Mouse (Mus musculus) spleen, adult 2 months (tissue): ENCODE data around the gene Reep6. TPM values are rescaled to one million over a fixed set of nuclear protein-coding genes. Genes with fewer than 3 reads are reported as not detected.

Experiments
- DNase-seq, 2 experiments: peaks; one replicate each; pipeline versions ENCODE4 v3.0.0 to v3.0.0-alpha.2; 2012 to 2021; ENCODE audit warnings: low spot score in 2 of 2, low read depth in 1 of 2
- H3K27ac ChIP-seq: fragments of 200-500 bp; 2 replicates; pipeline ENCODE4 v1.5.1; 2012; ENCODE audit warnings: low read length, inconsistent platforms; ENCODE audit not compliant: insufficient read depth
- H3K27me3 ChIP-seq: fragments of 200-500 bp; 2 replicates; pipeline ENCODE4 v1.6.1; 2012; ENCODE audit warnings: mild to moderate bottlenecking, moderate library complexity, low read length, inconsistent platforms; ENCODE audit not compliant: control insufficient read depth, insufficient read depth
- H3K36me3 ChIP-seq: fragments of 200-500 bp; 2 replicates; pipeline ENCODE4 v1.6.1; 2012; ENCODE audit warnings: mild to moderate bottlenecking, low read length, inconsistent platforms; ENCODE audit not compliant: control insufficient read depth, insufficient read depth
- H3K4me1 ChIP-seq: fragments of 200-500 bp; 2 replicates; pipeline ENCODE4 v1.6.1; 2011; ENCODE audit warnings: inconsistent platforms; ENCODE audit not compliant: control insufficient read depth, insufficient read depth, insufficient read length
- H3K4me3 ChIP-seq: fragments of 200-500 bp; 2 replicates; pipeline ENCODE4 v1.5.1; 2011; ENCODE audit warnings: mild to moderate bottlenecking, inconsistent platforms; ENCODE audit not compliant: insufficient read depth, insufficient read length; ENCODE audit errors: extremely low read depth
- CTCF ChIP-seq: fragments of 200-500 bp; IDR thresholded peaks from 2 replicates; pipeline ENCODE4 v1.5.1; 2011; ENCODE audit warnings: mild to moderate bottlenecking, inconsistent platforms; ENCODE audit not compliant: insufficient read depth, insufficient read length, insufficient replicate concordance; ENCODE audit errors: extremely low read depth
- POLR2A ChIP-seq: fragments of 200-500 bp; IDR thresholded peaks from 2 replicates; pipeline ENCODE4 v1.6.1; 2011; ENCODE audit warnings: low read depth, low read length, inconsistent platforms
- WGBS: fragments of 180-500 bp; shearing (Covaris S2); methylation state at CpG from one replicate; pipeline ENCODE4 v1.1.7; 2018; 5-methylcytosine and 5-hydroxymethylcytosine counted together
- polyA plus RNA-seq: library from polyadenylated mRNA; depleted of rRNA; stranded (reverse); fragments of >200 nt; gene quantifications from 2 replicates; pipeline ENCODE4 v1.2.3, GENCODE M21; 2012

Gene Reep6
- polyA plus RNA-seq, 1 experiment: 2.1 TPM

DNA sequence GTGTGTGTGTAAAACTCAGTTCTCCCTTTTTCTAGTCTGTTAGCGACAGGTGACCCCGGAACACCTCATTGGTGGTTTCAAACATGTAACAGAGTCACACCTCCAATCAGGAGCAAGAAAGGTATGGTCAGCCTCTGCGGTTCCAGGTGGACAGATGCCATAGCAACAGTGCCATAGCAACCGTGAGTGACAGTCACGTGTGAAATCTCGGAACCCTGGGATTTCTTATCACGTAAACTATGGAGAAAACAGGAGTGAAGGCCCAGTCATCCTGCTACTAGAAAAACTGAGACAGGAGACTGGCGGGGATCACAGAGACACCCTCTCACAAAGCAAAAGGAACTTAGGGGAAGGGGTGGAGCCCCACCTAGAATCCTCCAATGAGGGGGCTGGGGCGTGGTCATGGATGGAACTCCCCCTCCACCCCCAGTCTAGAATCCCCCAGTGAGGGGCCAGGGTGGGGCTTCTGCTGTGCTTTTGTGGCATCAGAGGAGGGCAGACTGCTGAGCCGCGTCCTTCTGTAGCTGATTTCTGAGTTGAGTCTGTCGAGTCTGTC is 41.7 kb downstream of the Reep6 start:
- Histone ChIP-seq H3K4me3 (peak overlapping the region; percentile 21; the same call in 1 of the 2 replicates), H3K4me1 (no peaks in the 10 kb centered on the region), H3K27ac (no peak overlapping the region), H3K36me3 (no peaks in the 10 kb centered on the region), H3K27me3 (no peaks in the 10 kb centered on the region; the same call in 1 of the 2 replicates)
- 6% methylated on average over 12 of the region's 12 CpGs for WGBS
- peak; percentile 73 to 76 for DNase-seq
- no peak for TF ChIP-seq CTCF
- no peak for TF ChIP-seq POLR2A

DNA sequence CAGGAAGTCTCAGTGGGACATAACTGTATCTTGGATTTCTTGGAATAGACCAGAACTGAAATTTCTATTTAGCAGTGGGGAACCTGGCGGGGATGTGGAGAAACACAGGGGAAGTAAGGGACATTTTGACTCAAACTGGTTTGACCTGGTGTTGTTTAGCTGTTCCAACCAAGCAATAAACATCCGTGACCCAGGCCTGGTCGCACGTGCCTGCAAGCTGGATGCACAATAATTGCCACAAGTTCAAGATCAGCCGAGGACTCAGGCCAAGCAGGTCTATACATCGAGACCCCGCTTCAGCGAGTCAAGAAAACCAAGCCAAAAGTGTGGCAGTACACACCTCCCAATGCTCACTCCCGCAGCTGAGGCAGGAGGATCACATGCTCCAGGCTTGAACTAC is 42.2 kb downstream of the Reep6 start:
- TF ChIP-seq POLR2A: no peak
- no peak for TF ChIP-seq CTCF
- H3K36me3 ChIP-seq: no peaks in the 10 kb centered on the region
- H3K27me3 ChIP-seq: no peaks in the 10 kb centered on the region; the same call in 1 of the 2 replicates
- WGBS: 61% methylated on average over 9 of the region's 9 CpGs
- H3K4me1 ChIP-seq: no peaks in the 10 kb centered on the region
- no peak overlapping the region for H3K27ac ChIP-seq
- no peak for DNase-seq
- H3K4me3 ChIP-seq: no peak overlapping the region

DNA sequence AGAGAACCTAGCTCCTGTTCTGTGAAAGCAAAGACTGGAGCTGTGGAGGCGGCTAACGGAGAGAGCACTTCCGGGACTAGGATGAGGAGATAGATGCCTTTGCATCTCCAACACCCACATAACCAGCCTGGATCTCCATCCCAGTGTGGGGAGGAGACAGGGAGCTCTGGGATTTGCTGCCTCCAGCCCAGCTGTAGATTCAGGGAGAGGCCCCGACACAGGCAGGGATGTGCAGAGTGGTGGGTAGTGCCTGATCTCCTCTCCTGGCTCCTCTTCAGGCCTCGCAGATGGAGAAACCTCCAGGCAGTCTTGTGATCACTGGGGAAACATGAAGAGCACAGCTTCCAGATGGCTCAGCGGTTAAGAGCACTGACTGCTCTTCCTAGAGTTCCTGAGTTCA is 43.0 kb downstream of the Reep6 start:
- TF ChIP-seq POLR2A (no peak), CTCF (no peak)
- H3K36me3 ChIP-seq: no peaks in the 10 kb centered on the region
- 91% methylated on average over 6 of the region's 6 CpGs for WGBS

DNA sequence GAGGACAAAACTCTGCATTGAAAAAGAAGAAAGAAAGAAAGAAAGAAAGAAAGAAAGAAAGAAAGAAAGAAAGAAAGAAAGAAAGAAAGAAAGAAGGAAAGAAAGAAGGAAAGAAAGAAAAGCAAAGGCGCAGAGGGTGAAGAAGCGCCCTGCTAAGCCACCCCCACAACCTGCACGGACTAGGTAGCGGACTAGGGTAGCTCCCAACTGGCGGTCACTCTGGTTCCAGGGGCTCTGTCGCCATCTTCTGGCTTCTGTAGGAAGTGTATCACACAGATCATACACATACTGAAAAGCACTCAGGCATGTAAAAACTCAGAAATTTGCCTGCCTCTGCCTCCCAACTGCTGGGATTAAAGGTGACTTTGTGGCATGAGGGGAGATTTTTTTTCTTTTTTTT is 44.3 kb downstream of the Reep6 start:
- H3K4me3 ChIP-seq: no peak overlapping the region
- H3K27me3 ChIP-seq: no peaks in the 10 kb centered on the region
- TF ChIP-seq POLR2A (no peak), CTCF (no peak)
- no peaks in the 10 kb centered on the region for H3K36me3 ChIP-seq
- DNase-seq: peak in 1 of 2 experiments; percentile 75
- WGBS: 49% methylated on average over 6 of the region's 6 CpGs
- H3K4me1 ChIP-seq: no peaks in the 10 kb centered on the region
- H3K27ac ChIP-seq: no peak overlapping the region

More for the DNA sequence above, 43.0 kb downstream of the Reep6 start:
- no peak for DNase-seq
- H3K27ac ChIP-seq: no peak overlapping the region
- H3K4me3 ChIP-seq: no peak overlapping the region
- H3K4me1 ChIP-seq: no peaks in the 10 kb centered on the region
- H3K27me3 ChIP-seq: no peaks in the 10 kb centered on the region

DNA sequence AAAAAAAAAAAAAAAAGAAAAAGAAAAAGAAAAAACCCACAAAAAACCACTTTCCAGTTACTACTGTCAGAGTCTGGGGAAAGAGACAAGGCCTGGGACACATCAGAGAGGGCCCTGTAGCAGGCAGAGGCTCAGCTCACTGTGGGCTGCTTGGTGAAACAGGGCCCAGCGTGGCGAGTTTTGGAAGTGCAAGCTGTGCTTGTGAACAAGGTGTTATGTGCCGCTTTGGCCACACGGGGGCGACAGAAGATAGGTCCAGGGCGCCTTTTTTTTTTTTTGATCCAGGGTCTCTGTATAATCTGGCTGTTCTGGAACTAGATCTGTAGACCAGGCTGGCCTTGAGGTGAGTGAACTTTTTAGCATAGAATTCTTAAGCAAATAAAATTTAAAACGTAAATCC is 46.4 kb downstream of the Reep6 start:
- Histone ChIP-seq H3K27me3 (no peaks in the 10 kb centered on the region), H3K27ac (no peak overlapping the region), H3K36me3 (peaks cover 1% of the 10 kb centered on the region), H3K4me1 (no peaks in the 10 kb centered on the region), H3K4me3 (no peak overlapping the region)
- TF ChIP-seq CTCF: peak; percentile 95
- TF ChIP-seq POLR2A: no peak
- peak; percentile 86 to 87 for DNase-seq
- WGBS: 2% methylated on average over 7 of the region's 7 CpGs

DNA sequence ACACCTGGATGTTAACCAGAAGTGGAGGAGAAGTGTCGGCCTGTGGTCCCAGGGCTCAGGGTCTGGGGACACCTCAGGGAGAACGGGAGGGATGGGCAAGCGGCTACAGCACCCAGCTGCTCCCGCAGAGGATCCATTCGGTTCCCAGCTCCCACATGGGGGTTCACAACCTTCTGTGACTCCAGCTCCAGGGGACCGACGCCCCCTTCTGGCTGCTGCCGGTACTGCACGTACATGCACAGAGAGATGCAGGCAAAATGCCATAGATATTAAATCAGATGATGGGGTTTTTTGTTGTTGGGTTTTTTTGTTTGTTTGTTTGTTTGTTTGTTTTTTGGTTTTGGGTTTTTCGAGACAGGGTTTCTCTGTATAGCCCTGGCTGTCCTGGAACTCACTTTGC is 48.0 kb downstream of the Reep6 start:
- Histone ChIP-seq H3K27me3 (no peaks in the 10 kb centered on the region), H3K4me1 (no peaks in the 10 kb centered on the region), H3K27ac (no peak overlapping the region), H3K36me3 (peaks cover 13% of the 10 kb centered on the region), H3K4me3 (no peak overlapping the region)
- 54% methylated on average over 10 of the region's 10 CpGs for WGBS
- DNase-seq: no peak
- TF ChIP-seq CTCF: peak; percentile 57; the same call in 1 of the 2 replicates
- no peak for TF ChIP-seq POLR2A

DNA sequence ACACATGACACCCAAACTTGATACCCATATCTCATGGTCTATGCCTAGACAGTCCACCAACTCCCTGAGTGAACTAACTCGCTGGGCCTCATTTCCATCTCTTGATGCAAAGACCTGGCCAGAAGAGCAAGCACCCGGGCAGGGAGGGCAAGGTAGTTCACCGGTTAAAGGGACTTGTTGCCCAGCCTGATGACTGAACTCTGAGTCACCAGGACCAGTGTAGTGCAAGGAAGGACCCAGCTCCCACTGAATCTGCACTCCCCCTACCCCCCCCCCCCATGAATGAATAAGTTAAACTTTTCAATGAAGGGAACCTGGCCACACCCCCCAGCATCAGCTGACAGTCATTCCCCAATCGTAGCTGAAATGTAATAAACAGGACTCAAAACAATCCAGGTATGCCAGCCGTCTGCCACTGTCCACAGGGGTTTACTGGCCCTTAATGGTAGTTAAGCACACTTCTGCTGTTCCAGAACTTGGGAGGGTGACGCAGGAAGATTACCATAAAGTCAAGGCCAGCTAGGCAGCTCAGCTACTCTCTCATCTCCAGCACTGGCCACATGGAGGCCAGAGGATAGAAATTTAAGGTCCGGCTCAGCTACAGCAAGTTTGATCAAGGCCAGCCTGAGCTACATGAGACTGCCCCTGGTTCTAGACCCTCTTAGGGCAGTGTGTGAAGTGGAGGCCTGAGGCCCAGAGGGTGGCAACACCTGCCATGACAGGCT is 53.0 kb downstream of the Reep6 start:
- Histone ChIP-seq H3K4me3 (no peak overlapping the region), H3K36me3 (peaks cover 13% of the 10 kb centered on the region), H3K4me1 (peaks cover 19% of the 10 kb centered on the region), H3K27ac (no peak overlapping the region), H3K27me3 (peaks cover 8% of the 10 kb centered on the region)
- no peak for DNase-seq
- 96% methylated on average over 7 of the region's 7 CpGs for WGBS
- TF ChIP-seq CTCF: no peak
- TF ChIP-seq POLR2A: no peak
